Mouse (Mus musculus) ES-E14 (cell line): ENCODE results near the gene Rnf207.

Experiments
- CHD2 ChIP-seq: IDR thresholded peaks from 2 replicates; pipeline ENCODE4 v1.6.1; 2014; ENCODE audit warnings: mild to moderate bottlenecking, low read depth, low read length, inconsistent platforms
- HCFC1 ChIP-seq: IDR thresholded peaks from 2 replicates; pipeline ENCODE4 v1.6.1; 2012; ENCODE audit warnings: low read length, inconsistent platforms, borderline replicate concordance; ENCODE audit not compliant: insufficient read depth
- MAFK ChIP-seq: IDR thresholded peaks from 2 replicates; pipeline ENCODE4 v1.6.1; 2014; ENCODE audit warnings: mild to moderate bottlenecking, low read depth, low read length, inconsistent platforms; ENCODE audit not compliant: insufficient read depth
- ZC3H11A ChIP-seq: IDR thresholded peaks from 2 replicates; pipeline ENCODE4 v1.6.1; 2012; ENCODE audit warnings: low read depth, mild to moderate bottlenecking, inconsistent platforms, low read length, borderline replicate concordance

DNA sequence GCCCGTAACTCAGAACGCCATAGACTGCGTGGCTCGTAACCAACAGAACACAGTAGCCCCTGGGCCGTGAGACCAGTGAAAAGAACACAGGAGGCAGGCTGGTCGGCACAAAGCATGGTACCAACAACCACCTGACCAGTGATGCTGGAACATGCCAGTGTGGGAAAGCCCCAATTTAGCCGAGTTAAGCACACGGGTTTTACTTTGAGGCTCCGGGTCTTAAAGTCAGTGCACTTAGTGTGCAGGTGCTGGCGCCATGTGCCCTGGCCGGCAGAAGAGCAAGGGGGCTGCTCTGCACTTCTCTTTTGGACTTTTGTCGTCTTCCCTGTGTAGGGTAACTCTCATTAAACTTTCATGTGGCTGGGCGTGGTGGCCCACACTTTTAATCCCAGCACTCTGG, 48.8 kb downstream of the Rnf207 start:
- TF ChIP-seq MAFK = no peak
- no peak for TF ChIP-seq CHD2
- TF ChIP-seq ZC3H11A = no peak
- TF ChIP-seq HCFC1 = no peak
